Mouse (Mus musculus) hindbrain, embryonic 11.5 days (tissue): ENCODE measurements around the gene Nol3. TPM values are rescaled to one million over a fixed set of nuclear protein-coding genes. Genes with fewer than 3 reads are reported as not detected.

Experiments used
- ATAC-seq: fragments of 200-750 bp; cut with Nextera tagmentation; 2 replicates; pipeline ENCODE4 v1.8.0; 2017; ENCODE audit warnings: mild to moderate bottlenecking, moderate TSS enrichment, moderate library complexity; ENCODE audit not compliant: low FRiP score
- DNase-seq: peaks from one replicate; pipeline ENCODE4 v3.0.0-alpha.2; 2015; ENCODE audit warnings: low spot score
- H3K27ac ChIP-seq: fragments of 300-500 bp; sonication (generic); 2 replicates; pipeline ENCODE4 v1.5.1; 2014; ENCODE audit warnings: mild to moderate bottlenecking, low read depth, low read length
- H3K27me3 ChIP-seq: fragments of 300-500 bp; sonication (generic); 2 replicates; pipeline ENCODE4 v1.6.1; 2014; ENCODE audit warnings: mild to moderate bottlenecking, low read length, moderate library complexity, mixed read lengths; ENCODE audit not compliant: control insufficient read depth, insufficient read depth
- H3K36me3 ChIP-seq: fragments of 300-500 bp; sonication (generic); 2 replicates; pipeline ENCODE4 v1.6.1; 2014; ENCODE audit warnings: mild to moderate bottlenecking, low read length, moderate library complexity, mixed read lengths; ENCODE audit not compliant: control insufficient read depth, insufficient read depth
- H3K4me1 ChIP-seq: fragments of 300-500 bp; sonication (generic); replicated peaks from 2 replicates; pipeline ENCODE4 v1.6.1; 2014; ENCODE audit warnings: low read length, mixed read lengths; ENCODE audit not compliant: control insufficient read depth, insufficient read depth
- H3K4me2 ChIP-seq: fragments of 300-500 bp; sonication (generic); replicated peaks from 2 replicates; pipeline ENCODE4 v1.6.1; 2014; ENCODE audit warnings: mild to moderate bottlenecking, low read depth, low read length
- H3K4me3 ChIP-seq: fragments of 300-500 bp; sonication (generic); 2 replicates; pipeline ENCODE4 v1.5.1; 2014; ENCODE audit warnings: low read depth, low read length
- H3K9ac ChIP-seq: fragments of 300-500 bp; sonication (generic); 2 replicates; pipeline ENCODE4 v1.6.1; 2014; ENCODE audit warnings: low read depth, low read length
- H3K9me3 ChIP-seq: fragments of 300-500 bp; sonication (generic); 2 replicates; pipeline ENCODE4 v1.6.1; 2016; ENCODE audit warnings: low read length; ENCODE audit not compliant: control insufficient read depth
- WGBS: fragments of 180-500 bp; shearing (Covaris S2); extraction: QIAGEN DNeasy Blood & Tissue Kit; methylation state at CpG from one replicate; pipeline ENCODE4 v1.1.7; 2014; 5-methylcytosine and 5-hydroxymethylcytosine counted together
- microRNA counts: library from miRNA; unstranded; fragments of <30 nt; microRNA quantifications from one replicate; lab custom pipeline; 2015
- polyA plus RNA-seq: library from polyadenylated mRNA; unstranded; fragments of >200 nt; fragmentation: Nextera tagmentation; extraction: Ambion mirVana; gene quantifications from 2 replicates; pipeline ENCODE4 v1.2.1, GENCODE M21; 2014

Nol3 gene
- polyA plus RNA-seq, 1 experiment from 2014 or later, result 2.7 TPM

DNA sequence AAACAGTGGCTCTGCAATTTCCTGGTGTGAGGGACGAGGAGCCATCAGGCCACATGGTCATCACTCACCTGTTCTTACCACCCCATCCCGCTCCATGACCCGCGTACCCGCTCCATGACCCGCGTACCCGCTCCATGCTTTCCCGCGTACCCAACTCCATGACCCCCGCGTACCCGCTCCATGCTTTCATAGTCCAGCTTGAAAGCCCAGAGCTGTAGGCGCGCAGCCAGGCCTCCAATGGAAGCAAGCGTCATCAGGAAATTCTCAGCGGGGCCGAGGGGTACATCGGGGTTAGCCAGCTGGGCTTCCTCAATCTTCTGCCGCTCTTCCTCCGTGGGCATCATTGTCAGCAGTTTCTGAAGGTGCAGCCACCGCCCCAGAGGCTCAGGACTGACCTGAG is 55.5 kb downstream of the Nol3 start:
- Histone ChIP-seq H3K9ac (no peak overlapping the region), H3K27ac (no peak overlapping the region), H3K4me1 (peaks cover 6% of the 10 kb centered on the region; the same call in 1 of the 2 replicates), H3K9me3 (no peaks in the 10 kb centered on the region), H3K4me3 (no peak overlapping the region), H3K36me3 (peaks cover 4% of the 10 kb centered on the region; the same call in 1 of the 2 replicates), H3K27me3 (no peaks in the 10 kb centered on the region), H3K4me2 (no peak overlapping the region)
- 96% methylated on average over 22 of the region's 22 CpGs for WGBS
- no peak for DNase-seq
- ATAC-seq, result no peak

MicroRNAs within 50 kb of the gene (microRNA counts, 519-probe panel; counts per million panel counts)
- 3,130 counts per million, percentile 17 among the panel's probes with 10 or more counts for microRNA mmu-miR-328 (lab: Ali Mortazavi, UCI)

Other genes with a start within 250 kb of the Nol3 start
- not detected in 2 replicates for gene Ces3a, start 227.5 kb upstream of the Nol3 start, polyA plus RNA-seq
- not detected in 2 replicates for gene Ces3b, start 192.4 kb upstream of the Nol3 start, polyA plus RNA-seq
- gene Ces4a, start 144.3 kb upstream of the Nol3 start, polyA plus RNA-seq, result not detected in 2 replicates
- 65.1 and 69.0 TPM in 2 replicates for gene Cbfb, start 105.5 kb upstream of the Nol3 start, polyA plus RNA-seq
- 33.2 and 34.1 TPM in 2 replicates for gene D230025D16Rik, start 51.0 kb upstream of the Nol3 start, polyA plus RNA-seq
- gene B3gnt9, start 21.0 kb upstream of the Nol3 start, polyA plus RNA-seq, result 4.2 and 6.3 TPM in 2 replicates
- 13.5 and 14.3 TPM in 2 replicates for gene Tradd, start 11.5 kb upstream of the Nol3 start, polyA plus RNA-seq
- 0.78 and 1.4 TPM in 2 replicates for gene Fbxl8, start 11.5 kb upstream of the Nol3 start, polyA plus RNA-seq
- 0.21 and 0.52 TPM in 2 replicates for gene Hsf4, start 6.3 kb upstream of the Nol3 start, polyA plus RNA-seq
- gene 4931428F04Rik, start 13.7 kb downstream of the Nol3 start, polyA plus RNA-seq, result 31.7 and 40.2 TPM in 2 replicates
- gene Exoc3l, start 20.0 kb downstream of the Nol3 start, polyA plus RNA-seq, result 6.0 and 10.0 TPM in 2 replicates
- gene E2f4, start 21.5 kb downstream of the Nol3 start, polyA plus RNA-seq, result 96.7 and 97.1 TPM in 2 replicates
- gene Elmo3, start 29.5 kb downstream of the Nol3 start, polyA plus RNA-seq, result 1.7 and 2.6 TPM in 2 replicates
- gene Lrrc29, start 50.1 kb downstream of the Nol3 start, polyA plus RNA-seq, result 0.98 and 1.2 TPM in 2 replicates
- gene Tmem208, start 50.2 kb downstream of the Nol3 start, polyA plus RNA-seq, result 102 and 105 TPM in 2 replicates
- gene Fhod1, start 71.8 kb downstream of the Nol3 start, polyA plus RNA-seq, result 1.8 and 3.6 TPM in 2 replicates
- gene Slc9a5, start 72.7 kb downstream of the Nol3 start, polyA plus RNA-seq, result 3.9 and 4.5 TPM in 2 replicates
- 0.26 and 0.73 TPM in 2 replicates for gene Plekhg4, start 97.1 kb downstream of the Nol3 start, polyA plus RNA-seq
- gene Kctd19, start 137.4 kb downstream of the Nol3 start, polyA plus RNA-seq, result 0.14 TPM in 1 of 2 replicates, not detected in the other
- gene Lrrc36, start 137.4 kb downstream of the Nol3 start, polyA plus RNA-seq, result 2.8 and 3.0 TPM in 2 replicates
- gene Tppp3, start 195.4 kb downstream of the Nol3 start, polyA plus RNA-seq, result 206 and 218 TPM in 2 replicates
- 19.0 and 19.7 TPM in 2 replicates for gene Zdhhc1, start 220.8 kb downstream of the Nol3 start, polyA plus RNA-seq
- gene Hsd11b2, start 242.6 kb downstream of the Nol3 start, polyA plus RNA-seq, result 19.6 and 21.1 TPM in 2 replicates